Mouse (Mus musculus) layer of hippocampus, adult 8-10 months (tissue): ENCODE measurements at regions not wholly inside any gene's neighbourhood (a gene's known extent, or its start where the extent isn't known, plus 50 kb on each side); places are given as distances from the start of the nearest gene placed in this dataset.

Experiments used
- DNase-seq, 2 experiments: peaks; one replicate each; pipeline ENCODE4 v3.0.0; 2022; ENCODE audit warnings: low spot score in 2 of 2

DNA sequence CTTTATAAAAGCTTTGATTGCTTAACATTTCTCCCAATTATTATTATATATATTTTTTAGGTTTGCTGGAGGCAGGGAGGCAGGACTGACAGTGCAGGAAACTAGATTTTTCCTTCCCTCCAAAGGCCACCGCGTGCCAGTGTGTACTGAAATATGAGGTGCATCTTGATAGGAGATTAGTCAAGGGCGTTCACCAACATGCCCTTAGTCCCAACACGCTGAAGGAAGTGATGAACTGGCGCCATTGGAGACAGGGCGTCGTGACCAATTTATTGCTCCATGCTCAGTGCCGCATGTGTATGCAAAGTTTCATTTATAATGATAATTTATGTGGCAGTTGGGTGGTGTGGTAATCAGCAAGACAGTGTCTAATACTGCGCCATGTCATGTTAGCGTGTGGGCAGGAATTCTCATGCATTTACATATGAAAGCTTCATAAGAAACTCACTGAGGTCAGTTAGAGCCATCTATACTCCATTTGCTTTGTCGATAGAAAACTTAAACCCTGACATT, 66.2 kb downstream of the Isl1 start:
- DNase-seq = no peak

DNA sequence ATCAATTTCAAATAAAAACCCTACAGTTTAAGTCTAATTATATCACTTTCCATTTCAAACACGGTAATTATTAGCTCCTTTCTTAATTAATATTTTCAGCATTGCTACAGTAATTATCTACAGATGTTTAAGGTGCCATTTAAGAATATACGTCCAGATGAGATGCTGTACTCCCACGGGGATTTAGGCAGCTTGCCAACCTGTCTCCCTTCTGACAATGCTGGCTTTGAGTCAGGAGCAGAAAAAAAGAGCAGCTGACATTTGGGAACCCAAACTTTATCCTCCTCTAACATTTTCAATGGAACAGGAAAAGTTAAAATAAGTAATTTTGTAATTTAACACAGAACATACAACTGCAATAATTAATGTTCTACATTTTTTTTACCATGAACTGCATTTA, 94.4 kb downstream of the Isl1 start:
- no peak for DNase-seq

DNA sequence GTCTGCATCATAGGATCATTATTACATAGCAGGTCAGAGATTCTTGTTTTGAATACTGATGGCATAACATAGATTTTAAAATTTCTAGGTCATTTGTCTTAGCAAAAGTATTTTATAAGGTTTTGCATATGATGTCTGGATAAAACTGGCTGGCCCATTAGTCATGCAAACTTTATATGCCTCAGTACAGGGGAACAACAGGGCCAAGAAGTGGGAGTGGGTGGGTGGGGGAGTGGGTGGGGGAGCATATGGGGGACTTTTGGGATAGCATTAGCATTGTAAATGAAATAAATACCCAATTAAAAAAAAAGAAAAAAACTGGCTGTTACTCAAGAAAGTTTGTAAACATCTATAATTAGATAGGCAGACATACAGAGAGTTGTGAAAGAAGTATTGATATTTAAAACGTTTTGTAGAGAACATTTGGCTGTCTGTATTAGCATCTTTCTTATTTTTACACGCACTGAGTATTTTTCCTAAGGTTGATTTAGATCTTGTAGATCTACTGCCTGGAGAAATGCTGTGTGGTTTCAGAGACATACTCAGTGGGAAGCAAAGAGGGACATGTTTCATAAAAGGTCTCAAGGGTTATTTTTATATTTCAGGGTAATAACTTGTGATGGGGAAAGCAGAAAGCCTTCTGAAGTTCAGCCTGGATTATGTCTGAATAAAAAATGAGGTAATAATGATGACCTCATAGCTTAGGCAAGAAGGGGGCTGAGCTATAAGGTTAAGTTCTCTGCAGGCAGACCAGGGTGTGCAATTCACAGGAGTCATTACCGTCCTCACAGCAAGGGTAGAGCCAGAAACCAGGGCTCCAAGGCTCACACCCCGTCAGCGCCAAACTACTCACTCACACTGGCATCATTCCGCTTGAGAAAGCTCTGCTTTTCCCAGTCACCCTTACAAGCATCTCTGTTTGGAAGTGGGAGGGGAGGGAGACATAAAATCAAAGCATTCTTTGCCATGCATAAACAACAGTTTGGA, 95.4 kb downstream of the Isl1 start:
- no peak for DNase-seq

DNA sequence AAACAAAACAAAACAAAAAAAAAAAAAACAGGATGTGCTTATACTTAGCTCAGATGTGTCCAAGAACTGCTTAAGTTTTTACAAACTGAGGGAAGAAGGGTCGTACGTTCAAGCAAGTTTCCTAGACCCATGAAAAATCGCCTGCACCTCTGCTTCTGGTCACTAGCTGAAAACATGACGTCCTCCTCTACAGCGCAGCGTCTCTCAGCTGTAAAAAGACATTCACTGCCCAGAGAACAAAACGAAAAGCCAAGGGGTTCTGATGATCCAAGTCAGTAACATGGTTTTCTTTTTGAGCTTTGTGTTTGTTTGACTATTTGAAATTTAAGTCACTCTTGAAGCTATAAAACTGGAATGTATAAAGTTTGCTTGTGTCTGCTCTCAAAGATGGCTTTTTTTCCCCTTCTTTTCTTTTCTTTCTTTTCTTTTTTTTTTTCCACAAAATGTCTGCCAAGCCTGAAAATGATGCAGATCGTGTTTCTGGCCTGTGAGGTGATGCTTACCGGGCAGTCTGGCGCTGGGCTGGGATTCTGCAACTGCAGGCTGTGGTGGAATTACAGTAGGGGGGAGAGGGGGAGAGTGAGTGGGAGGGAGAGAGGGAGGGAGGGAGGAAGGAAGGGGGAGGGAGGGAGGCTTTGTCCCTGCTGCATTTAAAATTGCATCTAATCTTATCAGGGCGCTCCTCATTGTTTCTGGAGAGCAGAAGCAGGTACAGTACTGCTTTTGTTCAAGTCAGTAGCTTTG, 108.1 kb downstream of the Isl1 start:
- no peak for DNase-seq

DNA sequence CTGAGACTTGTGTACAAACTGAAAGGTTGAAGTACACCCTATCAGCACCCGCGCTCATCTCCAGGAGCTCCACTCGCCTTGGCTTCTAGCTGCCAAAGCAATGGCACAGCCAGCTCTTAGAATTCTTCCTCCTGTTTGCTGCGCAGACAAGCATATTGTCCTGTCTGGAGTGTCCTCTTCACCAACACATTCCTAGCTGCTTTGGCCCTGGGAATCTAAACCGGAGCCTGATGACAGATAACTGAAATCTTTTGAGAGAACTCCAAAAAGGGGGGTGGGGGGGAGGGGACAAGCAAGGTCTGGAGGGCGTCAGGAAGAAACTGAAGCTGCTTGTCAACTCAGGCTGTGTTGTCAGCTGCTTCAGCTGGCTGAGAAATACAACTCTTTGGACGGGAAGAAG, 122.4 kb downstream of the Isl1 start:
- DNase-seq = no peak

DNA sequence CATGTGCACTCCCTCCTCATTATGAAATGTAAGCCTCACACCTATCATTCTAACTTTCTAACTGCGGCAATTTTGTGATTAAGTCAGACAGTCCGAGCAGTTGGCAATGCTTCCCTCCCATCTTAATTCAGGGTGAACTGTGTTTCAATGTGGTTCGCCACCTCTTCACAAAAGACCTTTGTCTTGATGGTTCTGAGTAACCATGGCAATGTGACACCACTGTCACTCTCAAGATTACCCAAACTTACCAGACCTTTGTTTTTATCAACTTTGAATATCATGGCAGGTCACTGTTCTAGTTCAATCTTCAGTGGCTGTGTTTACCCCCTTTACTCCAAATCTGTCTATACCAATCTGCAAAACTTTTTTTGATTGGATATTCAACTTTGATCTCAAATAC, 131.7 kb downstream of the Isl1 start:
- DNase-seq = no peak

DNA sequence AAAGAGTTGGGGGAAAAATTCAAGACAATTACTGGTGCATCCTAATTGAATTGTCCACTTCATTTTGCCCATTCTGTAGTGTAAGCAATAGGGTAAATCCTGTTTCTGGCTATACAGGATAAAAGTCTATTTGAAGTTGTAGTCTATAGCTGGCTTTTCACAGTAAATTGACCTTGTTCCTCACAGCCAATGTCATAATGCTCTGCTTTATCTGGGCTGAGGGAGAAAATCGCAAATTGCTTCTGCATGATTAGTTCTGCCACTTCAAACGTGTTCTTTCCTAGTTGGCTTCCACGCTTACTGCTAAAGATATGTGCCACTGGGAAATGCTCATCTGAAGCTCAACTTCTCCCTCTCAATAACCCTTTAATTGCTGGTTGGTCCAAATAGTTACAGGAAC, 134.5 kb downstream of the Isl1 start:
- DNase-seq = no peak

DNA sequence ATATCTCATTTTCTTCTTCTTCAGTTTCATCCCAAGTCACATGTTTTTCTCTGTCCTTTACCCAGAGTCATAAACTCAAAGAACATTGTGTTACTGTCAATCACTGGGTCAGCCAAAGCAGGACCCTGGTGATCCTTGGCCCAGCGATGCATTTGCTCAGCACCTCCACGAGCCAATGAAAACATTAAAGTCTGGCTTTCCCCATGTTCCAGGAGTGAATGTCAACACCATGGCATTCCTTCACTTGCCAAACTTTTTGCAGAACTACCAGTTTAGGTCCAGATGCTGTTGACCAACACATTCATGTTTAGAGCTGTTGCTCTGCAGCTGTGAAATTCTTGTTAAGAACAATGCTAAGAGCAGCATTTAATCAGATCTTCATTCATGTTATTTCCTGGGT, 135.6 kb downstream of the Isl1 start:
- no peak for DNase-seq

DNA sequence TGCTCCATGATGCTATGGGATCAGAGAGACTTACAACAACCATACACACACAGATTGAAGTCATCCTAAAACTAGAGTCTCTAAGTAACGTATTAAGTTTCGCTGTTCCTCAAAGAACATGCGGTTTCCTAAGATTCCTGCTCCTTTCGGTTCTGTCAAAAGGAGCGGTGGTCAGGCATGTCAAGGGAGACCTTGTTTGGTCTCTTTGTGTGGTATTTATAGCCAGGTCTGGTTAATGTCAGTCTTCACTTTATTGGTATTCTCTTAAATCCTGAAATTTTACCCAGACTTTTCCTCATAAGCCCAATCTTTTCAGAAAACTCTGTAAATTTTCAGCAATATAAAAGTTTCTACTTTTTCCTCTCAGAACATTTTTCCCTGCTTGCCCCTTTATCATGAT, 166.5 kb downstream of the Isl1 start:
- DNase-seq = no peak

DNA sequence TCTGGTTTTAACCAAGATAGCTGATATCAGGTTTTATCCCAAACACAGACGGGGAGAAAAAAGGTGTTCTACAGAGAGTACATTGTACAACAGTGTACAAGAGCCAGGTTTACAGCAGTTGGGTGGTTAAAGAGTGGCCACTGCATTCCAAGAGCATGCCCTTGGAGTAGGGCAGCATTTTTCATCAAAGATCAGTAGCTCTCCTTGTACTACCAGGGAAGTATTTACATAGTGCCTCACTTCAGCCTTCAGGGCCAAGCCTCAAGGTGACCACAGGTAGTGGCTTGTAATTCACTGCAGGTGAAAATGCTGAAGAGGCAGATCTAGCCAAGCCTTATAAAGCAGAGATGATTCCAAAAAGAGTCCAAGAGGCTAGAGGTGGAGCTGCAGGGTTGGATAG, 190.8 kb downstream of the Isl1 start:
- DNase-seq = no peak

DNA sequence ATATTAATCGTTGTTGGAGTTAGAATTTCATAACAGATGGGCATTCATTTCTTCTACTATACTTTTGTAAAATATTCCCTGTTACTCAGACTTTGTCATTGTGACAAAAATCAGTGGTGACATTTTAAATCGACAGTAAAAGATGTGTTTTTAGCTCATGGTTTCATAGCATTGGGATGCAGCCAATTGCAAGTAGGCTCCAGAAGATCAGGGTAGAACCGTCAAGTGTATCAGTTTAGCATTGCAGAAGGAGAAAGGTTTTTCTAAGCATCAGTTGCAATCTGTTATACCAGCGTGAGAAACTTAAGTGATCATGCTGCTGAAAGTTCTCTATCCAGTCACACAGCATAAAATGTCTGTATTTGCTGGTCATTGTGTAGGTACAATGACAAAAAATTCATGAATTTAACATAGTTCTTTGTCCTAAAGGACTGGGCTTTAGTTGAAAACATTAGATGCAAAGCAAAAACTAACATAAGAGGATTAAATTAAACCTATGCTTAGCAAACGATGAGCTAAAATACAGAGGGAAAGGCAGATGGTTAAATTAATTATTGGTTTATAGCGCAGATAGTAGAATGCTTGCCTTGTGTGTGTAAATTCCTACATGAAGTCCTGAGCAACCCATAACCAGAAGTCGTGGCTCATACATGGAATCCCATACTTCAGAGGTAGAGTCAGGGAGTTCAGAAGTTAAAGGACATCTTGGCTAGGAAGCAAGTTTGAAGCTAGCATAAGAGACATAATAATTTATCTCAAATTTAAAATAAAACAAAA, 198.3 kb downstream of the Isl1 start:
- peak; percentile 13 to 26 for DNase-seq

DNA sequence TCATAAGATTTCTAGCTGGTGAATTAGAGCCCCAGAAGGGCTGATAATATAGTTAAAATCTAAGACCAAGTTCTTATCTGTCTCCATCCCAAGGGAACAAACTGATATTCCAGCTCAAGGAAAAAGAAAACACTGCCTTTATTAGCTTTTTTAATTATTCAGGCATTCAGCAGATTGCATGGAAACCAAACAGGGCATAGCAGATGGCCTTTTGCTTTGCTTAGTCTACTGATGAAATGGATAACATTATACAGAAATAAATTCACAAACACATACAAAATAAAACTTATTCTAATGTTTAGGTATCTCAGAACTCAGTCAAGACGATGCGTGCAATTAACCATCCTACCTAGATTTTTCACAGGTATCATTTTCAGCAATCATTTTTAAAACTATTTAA, 198.9 kb downstream of the Isl1 start:
- DNase-seq = peak in 1 of 2 experiments; percentile 3

DNA sequence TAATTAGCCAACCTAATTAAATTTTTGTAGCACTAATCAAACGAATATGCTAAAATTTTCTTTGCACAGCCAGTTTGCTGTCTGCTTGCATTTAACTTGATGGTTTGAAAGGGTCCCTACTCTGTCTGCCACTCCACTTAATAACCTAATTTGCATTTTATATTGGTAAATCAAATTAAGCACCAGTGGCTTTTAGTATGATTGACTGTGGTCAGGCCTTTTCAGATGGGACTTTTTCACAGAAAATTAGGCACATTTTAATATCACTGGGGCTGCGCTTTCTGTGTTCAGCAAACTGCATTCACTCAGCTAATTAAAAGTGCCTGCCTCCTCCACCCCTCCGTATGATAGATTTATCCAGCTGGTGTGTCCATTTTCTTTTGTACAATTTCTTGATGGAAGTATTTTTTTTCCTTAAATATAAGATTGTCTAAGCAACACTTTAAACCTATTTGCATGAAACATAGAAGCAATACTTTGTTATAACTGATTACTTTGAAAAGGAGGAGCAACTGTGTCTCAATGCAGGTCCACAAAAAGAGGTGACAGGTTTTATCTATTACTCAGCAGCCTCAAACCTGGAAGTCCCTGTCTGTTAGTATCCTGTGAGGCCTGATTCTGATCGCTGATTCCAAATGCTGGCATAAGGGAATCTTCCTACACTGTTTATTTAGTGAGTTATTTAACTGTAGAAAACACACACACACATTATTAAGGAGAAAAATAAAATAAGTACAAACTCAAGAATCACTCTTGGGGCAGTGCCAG, 221.8 kb downstream of the Isl1 start:
- DNase-seq = no peak

DNA sequence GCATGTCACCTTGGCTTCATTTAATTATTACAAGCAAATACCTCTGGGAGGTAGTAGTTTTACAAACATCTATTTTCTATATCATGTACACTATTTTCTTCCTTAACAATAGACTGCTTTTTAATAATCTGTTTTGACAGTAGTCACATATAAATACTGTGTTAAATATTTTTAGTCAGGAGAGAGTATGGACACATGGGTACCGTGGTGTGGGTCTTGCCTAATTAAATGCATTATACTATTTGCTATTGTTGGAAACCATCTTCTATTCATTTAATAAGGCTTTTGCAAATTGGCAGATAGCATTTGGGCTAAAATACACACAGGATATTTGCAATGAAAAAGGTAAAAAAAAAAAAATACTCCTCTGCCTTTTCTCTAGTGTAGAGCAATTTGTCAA, 222.3 kb downstream of the Isl1 start:
- no peak for DNase-seq

DNA sequence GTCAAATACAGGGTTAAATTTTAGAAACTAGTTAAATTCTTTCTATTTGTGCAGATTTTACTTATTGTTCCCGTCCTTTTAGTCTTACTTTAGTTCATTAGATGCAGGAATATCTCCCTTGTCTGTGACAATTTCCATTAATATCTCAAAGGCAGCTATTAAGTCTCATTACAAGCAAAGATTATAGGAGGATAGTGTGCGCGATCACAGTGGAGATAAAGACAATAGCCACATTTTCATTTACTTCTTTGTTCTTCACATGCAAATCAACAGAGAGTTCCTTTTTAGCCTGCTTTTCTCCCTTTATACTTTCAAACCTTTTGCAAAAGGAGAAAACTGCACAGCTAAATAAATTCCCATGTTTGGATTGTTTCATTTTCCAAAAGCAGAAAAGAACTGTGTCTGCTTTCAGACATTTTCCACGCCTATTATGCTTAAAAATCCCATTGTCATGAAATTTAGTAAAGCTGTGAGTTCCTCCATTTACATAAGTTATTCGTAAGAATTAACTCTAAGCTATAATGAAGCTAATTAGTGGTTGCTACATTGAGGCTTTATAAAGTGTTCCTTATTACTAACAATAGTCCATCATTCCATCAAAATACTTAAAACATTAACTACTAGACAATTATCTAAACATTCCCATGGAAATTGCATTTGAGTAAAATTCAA, 252.4 kb downstream of the Isl1 start:
- DNase-seq = no peak

DNA sequence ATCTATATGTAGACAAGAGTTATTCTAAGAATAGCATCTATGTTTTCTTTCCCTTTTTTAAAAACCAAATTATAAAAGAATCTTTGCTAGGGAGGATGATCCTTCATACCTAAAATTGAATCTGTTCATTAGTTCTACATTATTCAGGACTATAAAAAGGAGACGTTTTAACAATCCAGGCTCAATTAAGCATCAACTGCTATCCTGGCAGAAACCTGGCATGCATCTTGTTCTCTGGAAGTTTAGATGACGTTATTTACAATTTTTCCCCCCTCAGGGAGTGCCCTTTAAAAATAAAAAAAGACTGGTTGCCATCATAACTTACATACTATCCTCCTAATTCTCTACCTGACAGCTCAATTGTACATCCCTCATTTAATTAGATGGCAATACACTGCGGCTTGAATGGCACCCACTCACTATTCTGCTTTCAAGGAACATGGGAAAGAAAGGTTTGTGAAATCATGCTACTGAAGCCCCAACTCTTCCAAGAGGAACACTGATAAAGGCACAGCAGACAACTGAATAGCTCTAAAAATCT, 253.3 kb downstream of the Isl1 start:
- DNase-seq = no peak

DNA sequence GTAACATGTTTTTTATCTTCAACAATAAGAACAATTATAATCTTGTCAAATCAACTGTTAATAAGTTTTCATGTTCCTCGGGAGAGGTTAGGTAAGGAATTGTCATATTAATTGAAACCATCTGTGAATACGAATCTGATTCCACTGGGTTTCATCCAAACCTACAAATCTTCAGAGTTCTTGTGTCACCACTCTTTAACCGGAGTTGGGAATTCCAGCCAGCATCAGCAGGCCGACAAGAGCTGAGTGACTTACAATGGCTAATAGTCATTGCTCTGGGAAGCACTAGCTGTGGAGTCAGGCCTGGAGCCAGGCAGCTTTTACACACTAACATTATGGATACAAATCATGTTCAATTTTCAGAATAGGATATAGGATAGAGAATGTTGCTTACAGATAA, 273.3 kb downstream of the Isl1 start:
- no peak for DNase-seq

DNA sequence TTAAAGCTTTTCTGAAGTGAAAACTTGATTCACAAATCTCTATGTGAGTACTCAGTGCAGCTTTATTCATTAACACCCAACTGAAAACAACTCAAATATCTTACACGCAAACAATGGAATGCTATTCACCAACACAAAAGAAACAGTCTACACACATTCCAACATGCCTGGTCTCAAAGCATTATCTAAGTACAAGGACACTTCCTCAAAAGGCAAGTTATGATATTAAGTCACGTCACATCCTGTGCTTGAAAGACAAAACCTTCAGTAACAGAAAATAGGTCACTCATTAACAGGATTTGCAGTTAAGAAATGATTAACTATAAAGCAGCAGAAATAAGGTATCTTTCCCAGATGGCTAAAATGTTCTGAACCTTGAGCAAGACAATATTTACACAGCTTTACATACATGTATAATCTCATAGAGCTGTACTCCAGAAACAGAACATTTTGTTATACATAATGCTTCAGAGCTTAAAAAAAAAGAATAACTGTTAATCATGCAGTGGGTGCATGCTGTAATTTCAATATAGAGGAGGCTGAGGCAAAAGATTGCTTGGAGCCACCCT, 279.3 kb downstream of the Isl1 start:
- no peak for DNase-seq

DNA sequence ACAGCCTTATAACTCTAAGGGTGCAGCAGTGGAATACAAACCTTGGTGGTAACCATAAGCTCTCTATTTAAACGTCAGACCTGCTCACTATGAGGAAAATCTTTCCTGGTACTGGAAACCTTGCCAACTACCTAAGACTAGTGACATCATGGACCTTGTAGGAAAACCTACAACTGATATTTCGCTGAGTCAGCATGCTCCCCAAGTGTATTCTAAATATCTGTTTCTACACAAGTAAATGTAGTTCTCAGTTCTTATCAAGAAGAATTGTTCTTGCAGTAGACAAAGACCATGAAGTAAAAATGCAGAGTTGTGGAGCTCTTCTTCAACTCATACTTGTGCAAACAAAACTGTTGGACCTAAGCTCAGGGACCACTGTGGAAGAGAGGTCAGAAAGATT, 280.9 kb downstream of the Isl1 start:
- no peak for DNase-seq

DNA sequence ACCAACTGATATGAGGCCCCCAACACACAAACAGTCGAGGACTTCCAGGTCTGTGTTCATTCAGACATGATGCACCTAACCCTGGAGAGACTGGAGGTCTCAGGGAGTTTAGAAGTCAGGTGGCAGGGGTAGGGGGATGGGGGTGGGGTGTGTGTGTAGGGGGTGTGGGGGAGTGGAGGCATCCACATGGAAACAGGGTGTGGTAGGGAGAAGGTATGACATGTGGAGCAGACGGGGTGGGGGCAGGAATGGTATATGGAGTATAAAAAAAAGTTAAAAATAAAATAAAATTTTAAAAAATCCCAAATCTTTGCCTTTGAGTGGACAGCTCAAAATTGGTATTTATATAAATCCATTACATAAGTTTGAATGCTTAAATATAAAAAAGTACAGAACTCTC, 282.3 kb downstream of the Isl1 start:
- no peak for DNase-seq
